Mouse (Mus musculus) liver, postnatal 0 days (tissue): ENCODE results near the gene Cfap299.

ENCODE experiments used
- CTCF ChIP-seq: sonication (generic); IDR thresholded peaks from 2 replicates; pipeline ENCODE4 v1.5.1; 2016; ENCODE audit warnings: antibody characterized with exemption, low read depth
- EP300 ChIP-seq: IDR thresholded peaks from 2 replicates; pipeline ENCODE4 v1.6.1; 2016; ENCODE audit warnings: antibody characterized with exemption, low read depth, mild to moderate bottlenecking

DNA sequence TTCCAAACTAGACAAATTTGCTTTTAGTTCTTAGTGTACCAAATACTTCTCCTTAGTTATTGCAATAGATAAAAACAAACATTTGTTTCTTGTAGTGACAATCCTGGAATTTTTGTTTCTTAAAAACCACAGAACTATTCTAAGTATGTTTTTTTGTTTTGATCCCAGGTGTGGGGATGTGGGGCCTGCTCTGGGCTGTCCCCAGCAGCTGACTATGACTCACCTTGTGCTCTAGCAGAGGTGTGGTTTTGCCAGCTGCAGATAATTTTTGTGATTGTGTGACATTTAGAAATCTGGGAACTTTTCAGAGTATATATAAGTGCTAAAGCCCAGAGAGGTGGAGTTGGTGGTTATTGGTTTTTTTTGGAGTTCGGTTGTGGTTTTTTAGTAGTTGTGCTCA is 221.8 kb downstream of the Cfap299 start:
- TF ChIP-seq EP300 (no peak), CTCF (no peak)
